Mouse (Mus musculus) bone marrow macrophage, adult 2 months (primary cell): ENCODE measurements at regions not wholly inside any gene's neighbourhood (a gene's known extent, or its start where the extent isn't known, plus 50 kb on each side); places are given as distances from the start of the nearest gene placed in this dataset.
A peak's percentile ranks its signal among the peaks of the same experiment; 100 is the strongest.

Experiments
- H3K27ac ChIP-seq: 2 replicates; pipeline ENCODE4 v1.5.1; 2012; ENCODE audit warnings: low read depth, low read length; ENCODE audit not compliant: insufficient read depth
- H3K4me1 ChIP-seq: 2 replicates; pipeline ENCODE4 v1.6.1; 2012; ENCODE audit warnings: low read length; ENCODE audit not compliant: control insufficient read depth, insufficient read depth
- H3K4me3 ChIP-seq: 2 replicates; pipeline ENCODE4 v1.5.1; 2012; ENCODE audit warnings: mild to moderate bottlenecking, low read length, moderate library complexity; ENCODE audit not compliant: insufficient read depth
- CTCF ChIP-seq: IDR thresholded peaks from 2 replicates; pipeline ENCODE4 v1.5.1; 2012; ENCODE audit warnings: low read depth, mild to moderate bottlenecking, low read length, moderate library complexity
- POLR2A ChIP-seq: IDR thresholded peaks from 2 replicates; pipeline ENCODE4 v1.6.1; 2012; ENCODE audit warnings: mild to moderate bottlenecking, low read depth, low read length, borderline replicate concordance

DNA sequence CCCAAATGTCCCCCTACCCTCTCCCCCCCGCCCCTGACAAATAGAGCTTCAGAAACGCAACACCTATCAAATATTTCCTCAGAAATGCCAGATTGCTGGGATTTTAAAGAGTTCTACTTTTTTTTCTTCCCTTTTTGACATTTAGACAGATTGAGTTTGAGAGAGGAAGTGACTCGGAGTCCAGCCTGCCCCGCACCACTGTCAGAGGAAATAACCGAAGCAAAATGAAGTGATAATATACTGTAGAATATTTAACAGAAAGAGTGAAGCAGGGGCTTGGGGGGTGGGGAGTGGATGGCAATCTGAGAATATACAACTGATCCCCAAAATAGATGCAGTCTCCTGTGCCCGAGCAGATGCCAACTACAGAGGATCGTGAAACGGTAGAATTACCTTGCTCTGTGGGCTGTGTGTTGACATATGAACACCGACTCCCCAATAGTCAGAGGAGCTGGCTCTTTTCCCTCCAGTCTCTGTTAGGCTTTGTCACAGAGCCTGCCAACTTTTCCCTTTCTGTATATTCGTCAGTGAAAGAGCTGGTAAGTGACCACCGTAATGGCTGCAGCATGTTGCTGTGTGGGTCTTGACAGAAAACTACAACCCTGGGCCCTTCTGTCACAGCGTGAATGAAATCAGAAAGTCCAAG is 2800.9 kb upstream of the Gm7489 start:
- Histone ChIP-seq H3K4me1 (peaks cover 12% of the 10 kb centered on the region), H3K4me3 (peak overlapping the region; percentile 49), H3K27ac (no peak overlapping the region)
- no peak for TF ChIP-seq CTCF
- no peak for TF ChIP-seq POLR2A

DNA sequence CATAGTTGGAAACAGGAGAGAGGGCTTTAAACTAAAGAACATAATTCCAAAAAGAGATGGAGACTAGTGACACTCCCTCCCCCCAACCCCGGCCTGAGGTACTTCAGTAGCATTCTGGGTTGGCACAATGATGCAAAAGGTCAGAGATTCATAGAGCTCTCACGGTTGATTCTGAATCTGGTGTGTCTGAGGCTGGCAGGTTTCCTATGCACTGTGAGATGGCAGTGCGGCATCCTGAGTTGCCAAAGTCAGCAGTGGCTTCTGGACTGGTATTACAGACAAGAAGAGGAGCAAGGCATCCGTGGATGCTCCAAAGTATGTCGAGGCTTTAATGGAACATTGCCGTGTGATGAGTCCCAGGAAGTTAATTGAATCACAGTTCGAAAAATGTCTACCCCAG is 2791.8 kb upstream of the Gm7489 start:
- Histone ChIP-seq H3K4me3 (no peak overlapping the region), H3K27ac (no peak overlapping the region), H3K4me1 (no peaks in the 10 kb centered on the region)
- no peak for TF ChIP-seq POLR2A
- no peak for TF ChIP-seq CTCF

DNA sequence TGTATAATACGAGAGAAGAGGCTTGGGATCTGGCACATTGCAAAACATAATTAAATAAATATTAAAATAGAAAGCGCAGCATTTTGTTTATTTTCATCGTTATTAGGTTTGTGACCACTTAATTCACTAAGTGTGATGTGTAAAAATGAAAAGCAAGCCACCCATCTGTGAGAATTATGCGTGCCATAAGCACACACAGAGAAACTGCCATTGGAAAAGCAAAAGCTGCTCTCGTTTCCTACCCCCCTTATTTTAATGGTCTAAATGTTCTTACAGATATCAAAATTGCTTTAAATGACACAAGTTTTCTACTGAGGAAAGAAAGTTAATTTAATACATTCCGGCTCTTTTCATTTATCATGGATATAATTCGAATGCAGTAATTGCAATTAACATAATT is 2780.8 kb upstream of the Gm7489 start:
- H3K27ac ChIP-seq: no peak overlapping the region
- no peak overlapping the region for H3K4me3 ChIP-seq
- no peaks in the 10 kb centered on the region for H3K4me1 ChIP-seq
- TF ChIP-seq POLR2A: no peak
- no peak for TF ChIP-seq CTCF

DNA sequence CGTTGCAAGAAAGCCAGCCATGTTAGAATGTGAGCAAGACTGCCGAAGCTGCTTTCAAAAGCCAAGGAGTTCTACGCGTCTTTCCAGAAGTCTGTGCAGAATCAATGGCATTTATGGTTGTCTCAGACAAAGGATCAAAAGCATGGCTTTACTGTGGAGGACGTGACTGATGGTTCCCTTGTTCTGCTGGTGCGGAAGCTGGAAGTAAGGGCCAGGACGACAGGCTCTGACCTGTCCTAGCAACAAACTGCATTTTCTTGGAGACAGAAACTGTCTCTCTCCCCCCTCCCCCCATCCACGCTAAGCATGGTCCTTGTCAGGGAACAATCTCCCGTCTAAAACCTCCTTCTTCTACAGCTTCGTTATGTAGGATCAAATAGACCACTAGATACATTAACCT is 2780.3 kb upstream of the Gm7489 start:
- Histone ChIP-seq H3K4me1 (no peaks in the 10 kb centered on the region), H3K27ac (no peak overlapping the region)
- TF ChIP-seq POLR2A (no peak), CTCF (no peak)

DNA sequence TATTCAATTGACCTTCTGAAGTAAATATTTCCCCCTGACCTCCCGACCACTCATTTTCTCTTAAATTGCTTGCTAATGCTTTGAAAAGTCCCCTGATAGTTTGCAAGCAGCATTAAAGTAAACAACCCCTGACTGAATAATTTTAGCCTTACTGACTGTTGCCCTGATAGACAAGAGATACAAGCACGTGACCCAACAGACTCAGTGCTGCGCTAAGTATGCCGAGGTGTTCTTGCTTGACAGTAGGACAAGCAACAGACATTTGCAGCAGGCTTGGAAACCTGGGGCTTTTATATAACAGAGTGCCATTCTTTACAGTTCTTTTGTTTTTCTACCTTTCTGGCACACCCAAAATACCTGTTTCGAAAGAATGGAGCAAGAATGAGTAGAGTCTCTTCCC is 2779.9 kb upstream of the Gm7489 start:
- TF ChIP-seq CTCF: no peak
- Histone ChIP-seq H3K27ac (no peak overlapping the region), H3K4me3 (no peak overlapping the region), H3K4me1 (no peaks in the 10 kb centered on the region)

More for the DNA sequence above, 2780.3 kb upstream of the Gm7489 start:
- no peak overlapping the region for H3K4me3 ChIP-seq

DNA sequence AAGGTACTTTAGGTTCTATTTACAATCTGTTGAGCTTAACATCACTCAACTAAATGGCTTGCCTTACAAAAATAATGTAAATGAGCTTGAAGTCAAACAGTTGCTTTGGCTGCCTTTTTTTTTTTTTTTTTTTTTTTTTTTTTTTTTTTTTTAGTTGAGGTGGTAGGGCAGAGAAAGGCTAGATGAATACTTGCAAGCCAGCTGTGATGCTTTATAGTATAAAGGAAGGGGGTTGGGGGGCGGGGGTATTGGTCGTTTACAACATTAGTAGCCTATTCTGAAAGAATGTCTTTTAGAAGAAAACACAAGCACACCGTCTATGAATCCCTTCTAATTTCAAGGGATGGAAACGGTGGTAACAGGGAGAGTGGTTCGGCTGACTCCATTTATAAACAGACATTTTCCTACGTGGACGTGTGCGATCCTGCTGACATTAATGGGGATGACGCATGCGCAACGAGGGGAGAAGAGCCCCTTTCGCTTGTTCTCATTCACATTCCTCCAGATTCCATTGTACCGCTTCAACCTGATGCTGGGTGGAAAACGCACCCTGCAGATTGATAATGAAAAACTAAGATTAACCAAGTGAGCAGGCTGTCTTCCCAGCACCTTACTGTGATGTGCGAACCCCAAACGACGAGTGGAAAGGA is 2779.2 kb upstream of the Gm7489 start:
- no peak overlapping the region for H3K4me3 ChIP-seq
- H3K4me1 ChIP-seq: no peaks in the 10 kb centered on the region
- no peak overlapping the region for H3K27ac ChIP-seq
- TF ChIP-seq CTCF (no peak), POLR2A (no peak)

DNA sequence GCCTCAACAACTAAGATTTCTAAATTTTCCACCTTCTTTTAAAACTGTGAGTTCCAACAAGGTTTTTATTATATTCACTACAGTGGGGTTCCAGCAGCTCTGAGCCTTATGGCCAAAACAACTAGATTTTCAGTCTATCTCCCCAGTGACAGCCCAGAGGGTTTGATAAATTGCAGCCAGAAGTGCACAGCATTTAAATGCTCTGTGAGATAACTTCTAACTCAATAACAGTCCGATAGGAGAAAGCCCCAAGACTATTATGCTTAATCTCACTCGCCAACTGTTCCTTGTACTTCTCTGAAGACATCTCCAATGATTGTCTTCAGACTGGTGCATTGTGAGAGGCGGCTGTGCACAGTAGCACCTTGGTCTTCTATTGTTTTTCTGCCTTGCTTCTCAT is 2774.5 kb upstream of the Gm7489 start:
- Histone ChIP-seq H3K4me1 (no peaks in the 10 kb centered on the region), H3K4me3 (no peak overlapping the region), H3K27ac (no peak overlapping the region)
- TF ChIP-seq POLR2A (no peak), CTCF (no peak)

DNA sequence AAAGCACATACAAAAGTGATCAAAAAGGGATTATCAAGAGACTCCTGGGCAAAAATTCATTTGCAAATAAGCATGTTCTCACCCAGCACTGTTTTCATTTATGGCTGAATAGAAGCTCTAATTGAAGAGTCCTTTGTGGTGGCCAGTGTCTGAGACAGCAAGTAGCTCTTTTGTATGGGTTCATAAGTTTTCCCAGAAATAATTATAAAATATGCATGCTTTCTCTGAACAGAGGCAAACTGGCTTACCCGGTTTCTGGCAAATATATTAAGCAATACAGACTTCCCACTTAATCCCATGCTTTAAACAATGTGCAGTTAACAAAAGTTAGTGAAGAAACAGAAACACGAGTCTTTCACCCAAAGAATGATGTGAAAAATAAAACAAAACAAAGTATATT is 2758.8 kb upstream of the Gm7489 start:
- TF ChIP-seq POLR2A: no peak
- TF ChIP-seq CTCF: no peak

DNA sequence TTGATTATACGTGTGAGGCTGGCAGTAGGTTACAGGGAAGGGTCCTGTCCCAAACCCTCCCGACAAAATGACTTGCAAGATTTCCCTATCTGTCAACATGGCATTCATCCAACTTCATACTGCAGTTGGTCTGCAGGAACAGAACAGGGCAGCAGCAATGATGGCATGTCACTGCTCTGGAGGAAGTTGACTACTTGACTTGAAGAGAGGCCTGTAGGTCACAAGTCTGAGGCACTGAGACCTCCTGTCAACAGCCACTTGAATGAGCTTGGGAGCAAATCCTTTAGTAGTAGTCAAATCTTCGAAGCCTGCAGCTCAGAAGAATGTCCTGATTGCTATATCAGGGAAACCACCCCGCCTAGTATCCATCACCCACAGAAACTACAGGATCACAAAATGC is 2753.7 kb upstream of the Gm7489 start:
- H3K4me3 ChIP-seq: no peak overlapping the region
- TF ChIP-seq CTCF (no peak), POLR2A (no peak)
- no peak overlapping the region for H3K27ac ChIP-seq
- no peaks in the 10 kb centered on the region for H3K4me1 ChIP-seq

More for the DNA sequence above, 2758.8 kb upstream of the Gm7489 start:
- Histone ChIP-seq H3K4me3 (no peak overlapping the region), H3K4me1 (no peaks in the 10 kb centered on the region), H3K27ac (no peak overlapping the region)

DNA sequence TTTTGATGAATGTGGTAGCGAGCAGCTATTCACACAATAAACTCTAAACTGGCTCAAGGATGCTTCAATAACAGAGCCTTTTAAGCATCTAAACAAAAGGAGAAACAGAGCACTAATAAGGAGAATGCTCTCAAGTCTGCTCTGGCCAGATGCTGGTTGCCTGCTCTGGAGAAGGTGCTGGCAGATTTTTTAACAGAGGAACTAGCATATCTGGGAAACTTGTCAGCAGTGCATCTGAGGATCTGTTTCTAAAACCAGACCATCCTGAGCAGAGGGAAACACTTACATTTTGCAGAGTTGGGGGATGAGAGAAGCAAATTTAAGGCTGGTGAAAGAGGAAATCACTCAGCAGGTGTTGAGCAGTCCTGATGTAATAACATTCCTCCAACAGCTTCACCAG is 2748.6 kb upstream of the Gm7489 start:
- Histone ChIP-seq H3K27ac (no peak overlapping the region), H3K4me3 (no peak overlapping the region), H3K4me1 (no peaks in the 10 kb centered on the region)
- TF ChIP-seq CTCF (no peak), POLR2A (no peak)

DNA sequence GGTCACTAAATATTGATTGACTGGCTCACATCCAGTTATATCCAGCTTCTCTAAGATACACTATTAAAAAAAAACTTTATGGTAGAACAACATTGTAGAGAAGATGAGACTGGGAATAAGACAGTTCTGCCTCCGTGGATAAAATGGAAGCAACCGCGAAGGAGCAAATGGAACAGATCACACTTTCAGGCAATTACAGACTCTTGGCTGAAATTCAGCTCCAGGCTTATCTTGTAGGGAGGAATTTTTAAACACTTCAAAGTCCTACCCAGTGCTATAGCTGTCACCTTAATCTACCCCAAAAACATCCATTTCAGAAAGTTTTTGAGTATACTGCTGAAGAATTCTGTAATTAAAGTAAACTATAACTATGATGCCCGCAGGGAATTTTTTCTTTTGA is 2745.2 kb upstream of the Gm7489 start:
- TF ChIP-seq POLR2A: no peak
- no peak for TF ChIP-seq CTCF
- Histone ChIP-seq H3K4me3 (no peak overlapping the region), H3K27ac (no peak overlapping the region), H3K4me1 (no peaks in the 10 kb centered on the region)
